Mouse (Mus musculus) hindbrain, embryonic 13.5 days (tissue): Measurements from ENCODE around the gene Rex2. TPM values are rescaled to one million over a fixed set of nuclear protein-coding genes. Genes with fewer than 3 reads are reported as not detected.
A peak's percentile ranks its signal among the peaks of the same experiment; 100 is the strongest.
"Not testable (repeated sequence)": the region's sequence is repeated elsewhere in the genome, so short reads cannot be mapped to it uniquely, and the experiment has no call there.

Source experiments
- ATAC-seq: fragments of 200-750 bp; cut with Nextera tagmentation; 2 replicates; pipeline ENCODE4 v1.8.0; 2017; ENCODE audit warnings: moderate TSS enrichment; ENCODE audit not compliant: low FRiP score
- H3K27ac ChIP-seq: fragments of 300-500 bp; sonication (generic); 2 replicates; pipeline ENCODE4 v1.5.1; 2015; ENCODE audit warnings: inconsistent platforms, mild to moderate bottlenecking, moderate library complexity
- H3K27me3 ChIP-seq: fragments of 300-500 bp; sonication (generic); 2 replicates; pipeline ENCODE4 v1.6.1; 2015; ENCODE audit warnings: mild to moderate bottlenecking, inconsistent platforms
- H3K36me3 ChIP-seq: fragments of 300-500 bp; sonication (generic); 2 replicates; pipeline ENCODE4 v1.6.1; 2015; ENCODE audit warnings: mild to moderate bottlenecking, inconsistent platforms
- H3K4me1 ChIP-seq: fragments of 300-500 bp; sonication (generic); replicated peaks from 2 replicates; pipeline ENCODE4 v1.6.1; 2015; ENCODE audit warnings: inconsistent platforms
- H3K4me2 ChIP-seq: fragments of 300-500 bp; sonication (generic); 2 replicates; pipeline ENCODE4 v1.6.1; 2015; ENCODE audit warnings: inconsistent platforms, mild to moderate bottlenecking, moderate library complexity
- H3K4me3 ChIP-seq: fragments of 300-500 bp; sonication (generic); 2 replicates; pipeline ENCODE4 v1.5.1; 2015; ENCODE audit warnings: mild to moderate bottlenecking, inconsistent platforms
- H3K9ac ChIP-seq: fragments of 300-500 bp; sonication (generic); 2 replicates; pipeline ENCODE4 v1.6.1; 2015; ENCODE audit warnings: mild to moderate bottlenecking, inconsistent platforms
- H3K9me3 ChIP-seq: fragments of 300-500 bp; sonication (generic); 2 replicates; pipeline ENCODE4 v1.6.1; 2016; ENCODE audit warnings: inconsistent platforms
- WGBS: fragments of 180-500 bp; shearing (Covaris S2); methylation state at CpG from one replicate; pipeline ENCODE4 v1.1.7; 2015; 5-methylcytosine and 5-hydroxymethylcytosine counted together
- polyA plus RNA-seq: library from polyadenylated mRNA; unstranded; fragments of >200 nt; fragmentation: Nextera tagmentation; extraction: Ambion mirVana; gene quantifications from 2 replicates; pipeline ENCODE4 v1.2.1, GENCODE M21; 2015

Gene Rex2
- polyA plus RNA-seq = 0.12 TPM in 1 of 2 replicates, not detected in the other

DNA sequence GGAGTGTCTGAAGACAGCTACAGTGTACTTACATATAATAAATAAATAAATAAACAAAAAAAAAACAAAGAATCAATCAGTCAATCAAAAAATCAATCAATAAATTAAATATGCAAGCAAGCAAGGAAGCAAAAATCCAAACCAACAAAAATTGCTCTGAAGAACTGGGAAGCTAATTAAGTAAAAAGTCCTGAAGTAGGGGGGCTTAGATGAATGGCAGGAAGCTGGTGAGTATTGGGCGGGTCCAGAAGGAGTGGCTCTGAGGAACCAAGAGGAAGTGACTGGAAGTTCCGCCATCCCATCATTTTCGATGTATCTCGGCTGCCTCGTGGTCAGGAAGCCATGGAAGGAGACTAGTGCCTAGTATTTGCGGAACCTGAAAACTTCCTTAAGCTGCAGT is at the start of gene Rex2:
TSS of gene Rex2 (plus strand) at position 301 of the 400 bp plus-strand sequence.
- not testable (repeated sequence) for H3K27ac ChIP-seq, H3K36me3 ChIP-seq, H3K9me3 ChIP-seq, H3K27me3 ChIP-seq, H3K4me1 ChIP-seq, H3K4me2 ChIP-seq, ATAC-seq, H3K9ac ChIP-seq, H3K4me3 ChIP-seq
- WGBS = no CpG with 5 or more reads among the region's 6 CpGs

DNA sequence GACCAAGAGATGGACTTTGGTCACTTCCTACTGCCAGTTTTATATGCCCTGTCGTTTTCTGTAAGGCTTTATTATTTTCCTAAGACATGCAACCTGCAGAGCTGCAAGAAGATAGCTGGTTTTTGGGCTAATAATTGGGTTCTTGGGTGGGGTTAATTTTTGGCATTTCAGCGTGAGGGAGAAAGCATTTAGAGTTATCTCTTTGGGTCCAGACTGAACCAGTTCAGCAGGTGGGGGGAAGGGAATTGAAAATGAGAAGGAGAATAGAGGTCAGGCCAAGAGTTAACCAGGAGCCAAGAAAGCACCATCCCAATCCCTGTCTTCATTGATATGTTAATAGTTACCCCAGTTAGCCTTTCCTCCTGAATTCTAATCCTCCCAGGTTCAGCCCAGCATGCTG is 45.1 kb upstream of the Rex2 start:
- H3K36me3 ChIP-seq, H3K9me3 ChIP-seq, H3K27ac ChIP-seq, H3K4me3 ChIP-seq, H3K9ac ChIP-seq, H3K4me2 ChIP-seq, H3K4me1 ChIP-seq, H3K27me3 ChIP-seq, ATAC-seq: not testable (repeated sequence)
- WGBS = 21% methylated on average over 2 of the region's 2 CpGs

DNA sequence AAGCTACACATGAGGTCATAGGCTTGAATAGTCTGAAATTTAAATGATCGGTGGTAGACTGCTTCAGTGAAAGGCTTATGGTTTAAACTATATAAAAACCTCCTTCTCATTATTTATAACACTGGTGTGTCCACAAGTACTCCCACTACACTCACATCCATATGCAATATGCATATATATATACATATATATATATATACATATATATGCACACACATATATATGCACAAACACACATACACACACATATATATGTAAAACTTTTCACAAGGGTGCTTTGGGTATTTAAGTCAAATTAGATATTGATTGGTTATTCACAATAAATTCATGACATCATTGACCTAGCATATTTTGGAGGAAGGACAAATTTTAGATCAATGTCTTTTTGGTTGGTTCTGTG is 3.2 kb upstream of the Rex2 start:
- H3K27ac ChIP-seq, ATAC-seq, H3K4me1 ChIP-seq, H3K36me3 ChIP-seq, H3K4me2 ChIP-seq, H3K4me3 ChIP-seq, H3K27me3 ChIP-seq, H3K9me3 ChIP-seq, H3K9ac ChIP-seq: not testable (repeated sequence)
- no CpG with 5 or more reads among the region's 1 CpGs for WGBS

DNA sequence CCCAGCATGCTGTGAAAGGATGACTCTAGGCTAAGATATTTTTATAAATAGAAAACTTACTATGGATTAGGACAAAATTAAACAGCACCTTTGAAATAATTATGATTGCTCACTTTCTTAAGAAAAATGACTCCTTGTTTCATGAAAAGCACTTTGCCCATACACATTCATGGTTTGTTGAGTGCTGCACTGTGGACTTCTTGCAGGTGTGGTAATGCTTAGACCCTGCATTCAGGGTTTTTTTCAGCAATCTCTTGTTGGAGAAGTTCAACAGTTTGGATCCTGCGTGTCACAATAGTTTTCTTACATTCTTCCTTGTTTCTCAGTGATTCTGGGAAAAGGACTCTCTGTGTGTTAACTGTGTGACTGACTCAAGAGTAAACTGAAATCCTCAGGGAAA is 4.7 kb downstream of the Rex2 start:
- not testable (repeated sequence) for H3K27ac ChIP-seq, H3K4me2 ChIP-seq, H3K9ac ChIP-seq, H3K27me3 ChIP-seq, H3K36me3 ChIP-seq, ATAC-seq, H3K9me3 ChIP-seq, H3K4me3 ChIP-seq, H3K4me1 ChIP-seq
- whole genome bisulfite sequencing = 53% methylated on average over 1 of the region's 1 CpGs

DNA sequence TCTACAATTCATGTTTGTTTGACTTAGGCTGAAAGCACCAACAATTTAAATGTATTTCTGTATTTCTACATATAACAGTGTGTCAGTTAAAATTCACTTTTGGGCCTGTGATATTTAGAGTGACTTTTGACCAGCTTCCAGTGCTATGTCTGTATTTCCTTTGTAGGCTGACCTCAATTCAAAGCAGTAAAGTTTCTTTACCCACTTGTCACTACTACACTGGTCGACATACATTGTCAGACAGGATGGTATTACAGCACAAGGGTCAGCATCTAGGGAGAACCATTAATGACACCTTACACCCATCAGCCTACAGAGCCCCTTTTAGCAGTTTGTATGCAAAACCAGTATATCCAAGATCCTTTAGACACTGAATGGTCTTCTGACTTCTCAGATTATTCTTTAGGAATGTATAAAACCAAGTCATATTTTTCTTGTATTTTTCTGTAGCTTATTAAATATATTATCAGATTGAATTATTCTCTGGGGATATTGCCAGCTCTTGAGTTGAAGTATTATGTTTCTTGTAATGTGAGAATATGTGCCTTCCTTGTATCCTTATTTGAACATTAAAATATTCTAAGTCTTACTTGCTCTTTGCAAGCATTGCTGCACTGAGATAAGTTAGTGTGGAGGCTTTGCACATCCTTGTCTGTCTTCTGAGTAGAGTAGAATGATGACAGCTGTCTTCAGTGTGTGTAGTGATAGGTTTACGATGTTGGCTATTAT is 9.8 kb downstream of the Rex2 start:
- H3K27ac ChIP-seq, H3K4me3 ChIP-seq, H3K4me2 ChIP-seq, H3K9ac ChIP-seq, H3K4me1 ChIP-seq, ATAC-seq, H3K27me3 ChIP-seq, H3K9me3 ChIP-seq, H3K36me3 ChIP-seq: not testable (repeated sequence)
- WGBS = 97% methylated on average over 1 of the region's 2 CpGs

DNA sequence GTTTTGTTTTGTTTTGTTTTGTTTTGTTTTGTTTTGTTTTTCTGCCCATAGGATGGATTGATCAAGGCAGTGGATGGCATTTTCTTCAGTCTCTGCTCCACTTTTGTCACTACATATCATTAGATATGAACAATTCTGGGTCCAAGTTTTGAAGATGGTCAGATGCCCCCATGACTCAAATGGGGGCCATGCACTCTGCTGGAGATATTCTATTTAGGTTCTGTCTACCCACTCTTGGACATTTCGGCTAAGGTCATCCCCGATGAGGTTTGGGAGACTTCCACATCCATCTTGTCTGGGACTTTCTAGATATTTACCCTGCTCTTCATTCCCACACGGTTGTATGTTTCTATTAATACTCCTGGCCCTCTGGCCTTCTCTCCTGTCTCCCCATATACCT is 42.1 kb downstream of the Rex2 start:
- whole genome bisulfite sequencing = 85% methylated on average over 3 of the region's 3 CpGs
- H3K4me2 ChIP-seq, ATAC-seq, H3K27ac ChIP-seq, H3K4me1 ChIP-seq, H3K36me3 ChIP-seq, H3K9ac ChIP-seq, H3K27me3 ChIP-seq, H3K9me3 ChIP-seq, H3K4me3 ChIP-seq: not testable (repeated sequence)

DNA sequence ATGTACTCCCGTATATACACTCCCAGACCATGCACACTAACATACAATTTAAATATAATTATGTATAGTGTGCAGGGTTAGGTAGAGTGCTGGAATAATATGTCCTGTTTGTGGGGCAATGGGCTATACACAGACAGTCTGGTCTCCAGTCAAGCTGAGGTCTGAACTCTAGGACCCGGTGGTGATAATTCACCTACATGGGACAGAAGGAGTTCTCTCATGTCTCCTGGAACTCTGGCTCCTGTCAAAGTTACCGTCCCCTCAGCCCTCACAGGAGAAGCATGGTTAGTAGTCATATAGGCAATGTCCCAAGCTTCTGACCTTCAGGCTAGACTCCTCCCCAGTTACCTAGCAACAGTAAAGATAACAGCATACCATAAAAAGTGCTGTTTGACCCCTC is 44.2 kb downstream of the Rex2 start:
- H3K36me3 ChIP-seq, H3K4me2 ChIP-seq, H3K4me1 ChIP-seq, H3K4me3 ChIP-seq, H3K27ac ChIP-seq, ATAC-seq, H3K27me3 ChIP-seq, H3K9ac ChIP-seq, H3K9me3 ChIP-seq: not testable (repeated sequence)
- 93% methylated on average over 3 of the region's 3 CpGs for WGBS

DNA sequence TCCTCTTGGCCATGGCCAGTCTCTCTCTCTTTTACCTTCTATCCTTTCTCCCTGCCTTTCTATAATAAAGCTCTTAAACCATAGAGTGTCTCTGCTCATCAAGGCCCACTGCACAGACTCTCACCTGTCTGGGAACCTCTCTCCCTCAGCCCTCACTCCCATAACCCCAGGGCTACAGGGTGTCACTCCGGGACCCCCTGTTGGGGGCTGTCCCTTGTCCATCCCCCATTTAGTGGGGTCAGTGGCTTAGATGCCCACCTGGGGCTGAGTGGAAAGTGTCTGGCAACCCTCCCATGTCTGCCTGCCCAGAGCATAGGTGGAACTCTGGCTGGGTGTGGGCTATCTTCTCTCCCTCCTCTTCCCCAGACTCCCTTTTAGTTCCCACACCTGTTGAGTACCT is 44.7 kb downstream of the Rex2 start:
- H3K4me2 ChIP-seq, ATAC-seq, H3K4me1 ChIP-seq, H3K27ac ChIP-seq, H3K9me3 ChIP-seq, H3K9ac ChIP-seq, H3K27me3 ChIP-seq, H3K36me3 ChIP-seq, H3K4me3 ChIP-seq: not testable (repeated sequence)
- WGBS = 97% methylated on average over 1 of the region's 1 CpGs

DNA sequence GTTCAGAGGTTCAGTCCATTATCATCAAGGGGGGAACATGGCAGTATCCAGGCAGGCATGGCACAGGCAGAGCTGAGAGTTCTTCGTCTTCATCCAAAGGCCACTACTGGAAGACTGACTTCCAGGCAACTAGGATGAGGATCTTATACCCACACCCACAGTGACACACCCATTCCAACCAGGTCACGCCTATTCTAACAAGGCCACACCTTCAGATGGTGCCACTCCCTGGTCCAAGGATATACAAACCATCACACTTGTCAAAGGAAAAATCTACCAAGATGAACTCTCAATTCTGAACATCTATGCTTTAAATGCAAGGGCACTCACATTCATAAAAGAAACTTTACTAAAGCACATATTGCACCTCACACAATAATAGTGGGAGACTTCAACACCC is 74.0 kb downstream of the Rex2 start:
- not testable (repeated sequence) for H3K4me1 ChIP-seq, H3K4me2 ChIP-seq, H3K27ac ChIP-seq, H3K9ac ChIP-seq, ATAC-seq, H3K36me3 ChIP-seq, H3K4me3 ChIP-seq, H3K27me3 ChIP-seq
- peaks cover 13% of the 10 kb centered on the region; the same call in 1 of the 2 replicates for H3K9me3 ChIP-seq
- 70% methylated on average over 2 of the region's 2 CpGs for whole genome bisulfite sequencing

DNA sequence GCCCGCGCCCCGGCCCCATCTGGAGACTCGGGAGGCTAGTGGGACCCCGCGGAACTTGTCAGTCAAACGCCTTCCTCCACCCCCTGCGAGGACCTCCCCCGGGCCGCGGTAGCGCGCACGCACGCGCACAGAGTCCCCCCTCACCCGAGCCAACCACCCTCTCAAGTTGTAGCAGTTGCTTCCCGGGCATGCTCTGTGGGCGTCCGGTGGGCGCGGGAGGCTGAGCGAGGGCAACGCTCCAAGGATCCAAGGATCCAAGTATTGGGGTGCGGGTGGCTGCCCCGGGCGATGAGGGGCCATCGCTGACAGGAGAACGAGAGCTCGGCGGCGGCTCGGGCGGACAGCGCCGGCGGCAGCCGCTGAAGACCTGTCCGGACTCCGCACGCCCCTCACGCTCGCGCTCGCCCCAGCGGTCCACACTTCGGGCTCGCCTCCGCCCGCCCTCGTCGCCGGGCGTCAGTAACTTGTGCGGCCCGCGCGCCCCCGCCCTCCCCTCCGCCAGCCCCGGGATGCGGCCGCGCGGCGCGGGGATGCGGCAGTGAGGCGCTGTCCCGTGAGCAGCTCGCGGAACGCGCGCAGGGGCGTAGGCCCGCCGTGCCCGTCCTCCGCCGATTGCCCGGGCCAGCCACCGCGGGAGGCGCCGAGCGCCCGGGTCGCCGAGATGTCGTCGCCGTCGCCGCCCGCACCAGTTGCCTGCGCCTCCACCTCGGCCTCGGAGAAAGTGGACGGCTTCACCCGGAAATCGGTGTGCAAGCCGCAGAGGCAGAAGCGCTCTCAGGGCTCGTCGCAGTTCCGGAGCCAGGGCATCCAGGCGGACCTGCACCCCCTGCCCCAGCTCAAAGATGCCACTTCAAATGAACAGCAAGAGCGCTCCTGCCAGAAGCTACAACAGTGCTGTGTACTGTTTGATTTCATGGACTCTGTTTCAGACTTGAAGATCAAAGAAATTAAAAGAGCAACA is 80.3 kb downstream of the Rex2 start:
- not testable (repeated sequence) for H3K9me3 ChIP-seq
- ATAC-seq = peak; percentile 95
- WGBS = under 1% methylated on average over 95 of the region's 109 CpGs

DNA sequence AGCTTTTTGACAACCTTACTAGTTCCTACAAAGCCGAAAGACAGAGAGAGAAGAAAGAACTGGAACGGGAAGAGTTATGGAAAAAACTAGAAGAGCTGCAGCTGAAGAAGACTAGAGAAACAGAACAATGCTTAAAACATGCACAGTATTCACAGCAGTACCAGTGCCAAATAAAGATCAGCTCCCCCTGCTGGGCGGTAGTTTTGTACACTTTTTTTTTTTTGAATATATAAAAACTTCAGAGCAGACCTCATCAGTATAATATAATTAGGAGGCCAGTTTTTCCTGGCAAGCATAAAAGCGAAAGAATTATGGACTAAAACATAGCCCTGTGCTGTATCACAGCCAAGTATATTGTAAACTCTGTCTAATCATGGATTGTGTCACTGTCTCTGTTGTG is 82.2 kb downstream of the Rex2 start:
- not testable (repeated sequence) for ATAC-seq, H3K9me3 ChIP-seq, H3K27me3 ChIP-seq, H3K4me2 ChIP-seq, H3K4me3 ChIP-seq, H3K9ac ChIP-seq, H3K36me3 ChIP-seq, H3K27ac ChIP-seq, H3K4me1 ChIP-seq
- 64% methylated on average over 4 of the region's 4 CpGs for WGBS

More for the DNA sequence above, 80.3 kb downstream of the Rex2 start:
- H3K4me1 ChIP-seq, H3K36me3 ChIP-seq, H3K27ac ChIP-seq, H3K27me3 ChIP-seq: not testable (repeated sequence)
- Histone ChIP-seq H3K9ac (peak overlapping the region; percentile 70), H3K4me3 (peak overlapping the region; percentile 55), H3K4me2 (peak overlapping the region; percentile 75)
